In genomic region chr5:5314270-5314669, GRCm38 (mm10) we compare ENCODE assay signal across 22 mouse cellular contexts.
A peak's percentile ranks its signal among the peaks of the same experiment; 100 is the strongest.
DNase-seq lines count a peak whose midpoint lies in the region; ATAC-seq lines count a peak whose summit lies in the region.
"Had no signal": no experiment of that assay in that cellular context is flagged by ENCODE, and none has a peak within 500 bp of the region (broad histone marks: within the 10 kb centered on the region; RNA-seq: fewer than 3 reads in every experiment).

No protein-coding gene starts in this region.

- no peak overlapping the region for H3K4me3 ChIP-seq in limb, embryonic 12.5 days (replicated peaks)
- H3K4me3 ChIP-seq in limb, embryonic 10.5 days: no peak overlapping the region
- H3K4me3 ChIP-seq: embryonic facial prominence, embryonic 13.5 days; forebrain, embryonic 15.5 days; heart, adult 2 months; heart, embryonic 15.5 days; hindbrain, embryonic 10.5 days; intestine, embryonic 15.5 days had no signal

- H3K27ac ChIP-seq in limb, embryonic 12.5 days: peak overlapping the region; percentile 45; the same call in 1 of the 2 replicates
- H3K27ac ChIP-seq in limb, embryonic 10.5 days: no peak overlapping the region; the same call in 1 of the 2 replicates
- H3K27ac ChIP-seq: embryonic facial prominence, embryonic 13.5 days; forebrain, embryonic 15.5 days; heart, adult 2 months; heart, embryonic 15.5 days; hindbrain, embryonic 10.5 days; intestine, embryonic 15.5 days had no signal

- H3K4me2 ChIP-seq in limb, embryonic 12.5 days: no peak overlapping the region
- H3K4me2 ChIP-seq: embryonic facial prominence, embryonic 13.5 days; forebrain, embryonic 15.5 days; heart, embryonic 11.5 days; heart, embryonic 15.5 days; intestine, embryonic 15.5 days had no signal

- ATAC-seq in frontal cortex, adult (ENCODE audit: low TSS enrichment): peak; percentile 38; the same call in 1 of the 2 replicates
- ATAC-seq in limb, embryonic 12.5 days (ENCODE audit: insufficient number of reproducible peaks, insufficient read depth, low FRiP score, low TSS enrichment, low read depth): peak; percentile 52; the same call in 1 of the 2 replicates
- ATAC-seq: CD4-positive, CD25-positive, alpha-beta regulatory T cell, adult 4 months; forebrain, embryonic 15.5 days; intestine, embryonic 15.5 days had no signal

- peaks cover 28% of the 10 kb centered on the region for H3K4me1 ChIP-seq in limb, embryonic 12.5 days (replicated peaks)
- peaks cover 21% of the 10 kb centered on the region for H3K4me1 ChIP-seq in limb, embryonic 10.5 days

- no peaks in the 10 kb centered on the region for H3K9me3 ChIP-seq in limb, embryonic 12.5 days
- no peaks in the 10 kb centered on the region for H3K9me3 ChIP-seq in limb, embryonic 10.5 days (replicated peaks)
- H3K9me3 ChIP-seq: embryonic facial prominence, embryonic 13.5 days; forebrain, embryonic 15.5 days; G1E; heart, embryonic 15.5 days; hindbrain, embryonic 10.5 days; intestine, embryonic 15.5 days had no signal

- H3K9ac ChIP-seq in limb, embryonic 12.5 days (replicated peaks): no peak overlapping the region
- H3K9ac ChIP-seq: embryonic facial prominence, embryonic 13.5 days; forebrain, embryonic 15.5 days; heart, embryonic 15.5 days; intestine, embryonic 15.5 days had no signal

- H3K27me3 ChIP-seq in limb, embryonic 12.5 days: no peaks in the 10 kb centered on the region
- H3K27me3 ChIP-seq in limb, embryonic 10.5 days (ENCODE audit: low read depth, poor library complexity, severe bottlenecking): no peaks in the 10 kb centered on the region
- H3K27me3 ChIP-seq: embryonic facial prominence, embryonic 13.5 days; forebrain, embryonic 15.5 days; heart, embryonic 15.5 days; intestine, embryonic 15.5 days had no signal

- no peaks in the 10 kb centered on the region for H3K36me3 ChIP-seq in limb, embryonic 12.5 days
- H3K36me3 ChIP-seq in limb, embryonic 10.5 days: no peaks in the 10 kb centered on the region
- H3K36me3 ChIP-seq: embryonic facial prominence, embryonic 13.5 days; forebrain, embryonic 15.5 days; G1E; heart, embryonic 15.5 days; hindbrain, embryonic 10.5 days; intestine, embryonic 15.5 days had no signal

- WGBS in limb, embryonic 12.5 days: 56% methylated on average over 6 of the region's 6 CpGs
- WGBS in limb, embryonic 10.5 days: 90% methylated on average over 6 of the region's 6 CpGs

- peak; percentile 64 to 69 for DNase-seq in cerebellum, postnatal 10 days
- no peak for DNase-seq in cerebellum, adult 11 months
- DNase-seq in frontal cortex, postnatal 25 days (ENCODE audit: low spot score in 2 of 2): no peak
- no peak for DNase-seq in limb, embryonic 10.5 days (ENCODE audit: low spot score)
- DNase-seq in brain, adult 2 months (ENCODE audit: low read depth, low spot score): peak; percentile 31
- DNase-seq in kidney, postnatal 25 days: no peak
- DNase-seq: adrenal gland, postnatal 10 days; B cell, adult 2 months; cerebellum, adult 18-20 months; cerebellum, adult 9-11 months; gastrocnemius, postnatal 14 days; heart, adult 2 months had no signal

Comparison
In these comparisons a context has a peak if more than half of its experiments do, and no peak if none do; other contexts are left out.
1. DNase-seq: peak in cerebellum, postnatal 10 days (2 of 2) and brain, adult 2 months (single experiment); none in cerebellum, adult 11 months (single experiment), frontal cortex, postnatal 25 days (0 of 2), limb, embryonic 10.5 days (single experiment) and kidney, postnatal 25 days (0 of 2).